Mouse (Mus musculus) heart, adult 18-20 months (tissue): ENCODE measurements at regions not wholly inside any gene's neighbourhood (a gene's known extent, or its start where the extent isn't known, plus 50 kb on each side); places are given as distances from the start of the nearest gene placed in this dataset.

Experiments
- DNase-seq, 2 experiments: peaks; one replicate each; pipeline ENCODE4 v3.0.0; 2021 to 2022; ENCODE audit warnings: mixed read lengths in 1 of 2

GRCm38 (mm10) chr3:123754011-123754610, 63.5 kb upstream of the Ndst3 start:
- no peak for DNase-seq

GRCm38 (mm10) chr3:123754927-123755326, 64.3 kb upstream of the Ndst3 start:
- DNase-seq = no peak

GRCm38 (mm10) chr3:123765911-123766556, 75.4 kb upstream of the Ndst3 start:
- DNase-seq = no peak

- no peak for DNase-seq
These were observed 75.9 kb upstream of the Ndst3 start for GRCm38 (mm10) chr3:123766557-123766913.

- DNase-seq = no peak
These were observed 89.9 kb upstream of the Ndst3 start for GRCm38 (mm10) chr3:123780507-123780906.

- no peak for DNase-seq
These were observed 90.9 kb upstream of the Ndst3 start for GRCm38 (mm10) chr3:123781581-123781980.

- DNase-seq = no peak
These were observed 93.5 kb upstream of the Ndst3 start for GRCm38 (mm10) chr3:123784127-123784526.

- DNase-seq = no peak
These were observed 103.4 kb upstream of the Ndst3 start for GRCm38 (mm10) chr3:123794011-123794410.

GRCm38 (mm10) chr3:123805338-123805737, 114.7 kb upstream of the Ndst3 start:
- DNase-seq = no peak

GRCm38 (mm10) chr3:123806050-123806449, 115.4 kb upstream of the Ndst3 start:
- no peak for DNase-seq

GRCm38 (mm10) chr3:123806546-123806945, 115.9 kb upstream of the Ndst3 start:
- DNase-seq = no peak

GRCm38 (mm10) chr3:123810018-123810942, 119.6 kb upstream of the Ndst3 start:
- DNase-seq = no peak

GRCm38 (mm10) chr3:123810943-123811499, 120.4 kb upstream of the Ndst3 start:
- no peak for DNase-seq

- no peak for DNase-seq
These were observed 138.1 kb upstream of the Ndst3 start for GRCm38 (mm10) chr3:123828790-123829189.

GRCm38 (mm10) chr3:123838385-123839170, 147.9 kb upstream of the Ndst3 start:
- DNase-seq = no peak

GRCm38 (mm10) chr3:123846554-123846953, 155.9 kb upstream of the Ndst3 start:
- no peak for DNase-seq

GRCm38 (mm10) chr3:123848663-123849062, 158.0 kb upstream of the Ndst3 start:
- DNase-seq = no peak

- DNase-seq = no peak
These were observed 162.2 kb upstream of the Ndst3 start for GRCm38 (mm10) chr3:123852889-123853288.

- DNase-seq = no peak
These were observed 183.1 kb upstream of the Ndst3 start for GRCm38 (mm10) chr3:123873709-123874108.

- no peak for DNase-seq
These were observed 203.0 kb upstream of the Ndst3 start for GRCm38 (mm10) chr3:123893691-123894090.

GRCm38 (mm10) chr3:123905928-123906721, 215.5 kb upstream of the Ndst3 start:
- DNase-seq = no peak
